Comparison of ENCODE assay signal across 14 mouse cellular contexts in the genomic region with DNA sequence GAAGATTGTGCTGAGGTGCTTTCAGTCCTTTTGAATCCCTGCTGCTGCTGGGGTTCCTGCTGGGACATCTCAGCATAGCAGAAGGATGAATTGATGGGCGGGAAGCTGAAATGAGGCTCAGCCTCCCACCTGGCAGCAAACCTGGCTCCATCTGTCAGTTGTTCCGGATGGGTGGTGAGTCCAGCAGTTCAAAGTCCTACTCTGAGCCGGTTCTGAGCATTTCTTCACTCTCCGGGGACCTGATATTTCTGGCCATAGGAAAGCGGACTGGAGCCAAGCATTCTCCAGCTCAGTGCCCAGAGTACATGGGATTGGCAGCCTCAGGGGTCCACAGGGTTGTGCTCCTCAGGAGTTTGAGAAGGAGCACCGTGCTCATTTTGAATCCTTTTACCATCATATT.
DNase-seq lines count a peak whose midpoint lies in the region; ATAC-seq and TF ChIP-seq lines count a peak whose summit lies in the region.
"Had no signal": no experiment of that assay in that cellular context is flagged by ENCODE, and none has a peak within 500 bp of the region (broad histone marks: within the 10 kb centered on the region; RNA-seq: fewer than 3 reads in every experiment).

No protein-coding gene starts in this region.

- H3K4me2 ChIP-seq in kidney, embryonic 15.5 days = no peak overlapping the region
- H3K4me2 ChIP-seq: limb, embryonic 13.5 days had no signal

- ATAC-seq in kidney, embryonic 15.5 days (replicated peaks; ENCODE audit: low FRiP score) = peak; percentile 58; the same call in 1 of the 2 replicates
- no peak for ATAC-seq in megakaryocyte, adult 5-6 weeks (ENCODE audit: poor library complexity, severe bottlenecking)

- no peaks in the 10 kb centered on the region for H3K27me3 ChIP-seq in liver, adult 2 months (ENCODE audit: control insufficient read depth, insufficient read depth, low read length)
- no peaks in the 10 kb centered on the region for H3K27me3 ChIP-seq in kidney, embryonic 15.5 days
- H3K27me3 ChIP-seq: limb, embryonic 13.5 days had no signal

- peak; percentile 47 for DNase-seq in liver, adult 2 months (ENCODE audit: extremely low read depth, low read depth, low spot score)
- DNase-seq in liver = no peak
- peak; percentile 72 to 74 for DNase-seq in cerebellum, postnatal 36 days
- DNase-seq in layer of hippocampus, adult 11-12 months (ENCODE audit: low spot score) = no peak
- no peak for DNase-seq in lung, postnatal 25 days (ENCODE audit: low spot score)
- no peak for DNase-seq in spleen, postnatal 14 days (ENCODE audit: low spot score in 2 of 2)
- DNase-seq: adrenal gland, adult 8-10 months; B cell, adult 2 months; heart, adult 2 months; heart, postnatal 10 days; lung, adult 18-20 months had no signal

- TF ChIP-seq POLR2A in liver, adult 2 months (IDR thresholded peaks at IDR 0.05; ENCODE audit: extremely low read depth, insufficient read depth, low read length) = no peak

- no peaks in the 10 kb centered on the region for H3K9me3 ChIP-seq in kidney, embryonic 15.5 days (replicated peaks)
- H3K9me3 ChIP-seq: limb, embryonic 13.5 days had no signal

- TF ChIP-seq CTCF in liver, adult 2 months (IDR thresholded peaks at IDR 0.05; ENCODE audit: low read depth, low read length) = no peak

- no peaks in the 10 kb centered on the region for H3K36me3 ChIP-seq in liver, adult 2 months (ENCODE audit: control insufficient read depth, insufficient read depth, low read length)
- H3K36me3 ChIP-seq in kidney, embryonic 15.5 days = no peaks in the 10 kb centered on the region
- H3K36me3 ChIP-seq: limb, embryonic 13.5 days had no signal

- H3K4me3 ChIP-seq in liver, adult 2 months (ENCODE audit: insufficient read depth, low read depth, low read length) = no peak overlapping the region
- no peak overlapping the region for H3K4me3 ChIP-seq in kidney, embryonic 15.5 days (replicated peaks)
- H3K4me3 ChIP-seq: heart, adult 2 months; limb, embryonic 13.5 days had no signal

- H3K79me2 ChIP-seq in liver, adult 2 months (ENCODE audit: control insufficient read depth, insufficient read depth, low read length) = no peaks in the 10 kb centered on the region

- WGBS in liver, adult 2 months = 38% methylated on average over 6 of the region's 6 CpGs
- 47% methylated on average over 6 of the region's 6 CpGs for WGBS in kidney, embryonic 15.5 days

- no peak overlapping the region for H3K9ac ChIP-seq in liver, adult 2 months (ENCODE audit: low read depth, low read length)
- no peak overlapping the region for H3K9ac ChIP-seq in kidney, embryonic 15.5 days
- H3K9ac ChIP-seq: limb, embryonic 13.5 days had no signal

- H3K27ac ChIP-seq in liver, adult 2 months (replicated peaks; ENCODE audit: insufficient read depth, low read depth, low read length) = no peak overlapping the region
- 0 out of 2 replicates have a peak overlapping the region, but pooled peaks have one; percentile 9 for H3K27ac ChIP-seq in kidney, embryonic 15.5 days
- H3K27ac ChIP-seq: heart, adult 2 months; limb, embryonic 13.5 days had no signal

- 0 out of 2 replicates have a peak, but pooled peaks cover 2% of the 10 kb centered on the region for H3K4me1 ChIP-seq in liver, adult 2 months (ENCODE audit: control insufficient read depth, insufficient read depth, low read length)
- H3K4me1 ChIP-seq in kidney, embryonic 15.5 days = no peaks in the 10 kb centered on the region
- H3K4me1 ChIP-seq: limb, embryonic 13.5 days had no signal

Comparison
In these comparisons a context has a peak if more than half of its experiments do, and no peak if none do; other contexts are left out.
1. DNase-seq: peak in liver, adult 2 months (single experiment) and cerebellum, postnatal 36 days (2 of 2); none in liver (single experiment), layer of hippocampus, adult 11-12 months (single experiment), lung, postnatal 25 days (single experiment) and spleen, postnatal 14 days (0 of 2).